Mouse (Mus musculus) lung, embryonic 16.5 days (tissue): ENCODE data around the gene Sec16b. TPM values are rescaled to one million over a fixed set of nuclear protein-coding genes. Genes with fewer than 3 reads are reported as not detected.

Source experiments
- ATAC-seq: fragments of 200-750 bp; cut with Nextera tagmentation; 2 replicates; pipeline ENCODE4 v1.8.0; 2017; ENCODE audit warnings: low read depth, mild to moderate bottlenecking, moderate library complexity
- H3K27ac ChIP-seq: fragments of 300-500 bp; sonication (generic); 2 replicates; pipeline ENCODE4 v1.5.1; 2014; ENCODE audit warnings: mild to moderate bottlenecking, control low read depth, low read length
- H3K27me3 ChIP-seq: fragments of 300-500 bp; sonication (generic); 2 replicates; pipeline ENCODE4 v1.6.1; 2014; ENCODE audit warnings: low read depth, low read length, mixed read lengths; ENCODE audit not compliant: control insufficient read depth, insufficient read depth
- H3K36me3 ChIP-seq: fragments of 300-500 bp; sonication (generic); 2 replicates; pipeline ENCODE4 v1.6.1; 2014; ENCODE audit warnings: low read length; ENCODE audit not compliant: control insufficient read depth, insufficient read depth
- H3K4me1 ChIP-seq: fragments of 300-500 bp; sonication (generic); replicated peaks from 2 replicates; pipeline ENCODE4 v1.6.1; 2014; ENCODE audit warnings: low read length, mixed read lengths; ENCODE audit not compliant: control insufficient read depth, insufficient read depth
- H3K4me2 ChIP-seq: fragments of 300-500 bp; sonication (generic); 2 replicates; pipeline ENCODE4 v1.6.1; 2014; ENCODE audit warnings: low read depth, low read length, control low read depth
- H3K4me3 ChIP-seq: fragments of 300-500 bp; sonication (generic); 2 replicates; pipeline ENCODE4 v1.5.1; 2014; ENCODE audit warnings: mild to moderate bottlenecking, low read length, control low read depth
- H3K9ac ChIP-seq: fragments of 300-500 bp; sonication (generic); 2 replicates; pipeline ENCODE4 v1.6.1; 2014; ENCODE audit warnings: low read length, control low read depth
- H3K9me3 ChIP-seq: fragments of 300-500 bp; sonication (generic); 2 replicates; pipeline ENCODE4 v1.6.1; 2016; ENCODE audit warnings: low read length; ENCODE audit not compliant: control insufficient read depth
- WGBS: fragments of 180-500 bp; shearing (Covaris S2); extraction: QIAGEN DNeasy Blood & Tissue Kit; methylation state at CpG from one replicate; pipeline ENCODE4 v1.1.7; 2014; 5-methylcytosine and 5-hydroxymethylcytosine counted together
- polyA plus RNA-seq: library from polyadenylated mRNA; unstranded; fragments of >200 nt; fragmentation: Nextera tagmentation; extraction: Ambion mirVana; gene quantifications from 2 replicates; pipeline ENCODE4 v1.2.1, GENCODE M21; 2015

Gene Sec16b
- polyA plus RNA-seq, 1 experiment from 2014 or later, result 3.0 TPM

DNA sequence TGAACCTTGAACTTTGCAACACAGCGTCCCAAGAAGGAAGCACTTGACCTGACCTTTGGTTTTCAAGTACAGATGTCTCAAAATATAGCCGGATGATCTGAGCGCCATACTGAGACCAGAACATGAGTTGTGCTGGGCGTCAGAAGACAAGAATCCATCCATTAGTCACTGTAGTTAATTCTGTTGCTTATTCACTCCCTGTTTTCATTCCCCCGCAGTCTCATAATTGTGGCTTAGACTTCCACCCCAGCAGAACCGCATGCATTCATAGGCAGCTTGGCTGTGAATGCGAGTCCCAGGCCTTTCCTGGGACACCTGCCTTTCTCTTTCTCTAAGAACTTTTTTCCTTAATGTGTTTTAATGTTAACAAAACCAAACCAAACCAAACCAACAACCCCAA, 33.8 kb upstream of the Sec16b start:
- Histone ChIP-seq H3K27ac (no peak overlapping the region), H3K9ac (no peak overlapping the region), H3K36me3 (no peaks in the 10 kb centered on the region), H3K4me2 (no peak overlapping the region), H3K4me1 (no peaks in the 10 kb centered on the region), H3K4me3 (no peak overlapping the region), H3K27me3 (no peaks in the 10 kb centered on the region), H3K9me3 (no peaks in the 10 kb centered on the region)
- ATAC-seq, result no peak
- 81% methylated on average over 7 of the region's 7 CpGs for WGBS

DNA sequence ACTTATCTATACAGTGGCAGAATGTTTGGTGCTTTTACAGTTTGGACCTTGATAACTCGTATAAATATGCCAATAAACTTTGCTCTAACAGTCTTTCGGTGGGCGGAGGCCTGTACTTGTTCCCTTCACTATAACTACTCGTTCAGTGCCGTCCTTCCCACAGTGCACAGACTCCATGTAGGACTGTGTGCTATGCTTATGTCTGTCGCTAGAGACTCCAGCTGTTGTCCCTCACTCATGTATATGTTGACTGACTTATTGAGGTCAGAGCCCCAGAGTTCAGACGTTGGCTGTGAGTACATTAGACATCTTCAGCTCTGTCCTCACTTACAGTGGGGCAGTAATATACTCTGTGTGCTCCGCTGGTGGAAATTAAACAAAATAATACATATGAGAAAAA, 31.7 kb upstream of the Sec16b start:
- peak; percentile 51 for ATAC-seq
- Histone ChIP-seq H3K36me3 (no peaks in the 10 kb centered on the region), H3K4me1 (no peaks in the 10 kb centered on the region), H3K27me3 (no peaks in the 10 kb centered on the region), H3K4me3 (no peak overlapping the region), H3K4me2 (no peak overlapping the region), H3K9me3 (no peaks in the 10 kb centered on the region), H3K27ac (no peak overlapping the region), H3K9ac (no peak overlapping the region)
- WGBS, result 52% methylated on average over 8 of the region's 8 CpGs

DNA sequence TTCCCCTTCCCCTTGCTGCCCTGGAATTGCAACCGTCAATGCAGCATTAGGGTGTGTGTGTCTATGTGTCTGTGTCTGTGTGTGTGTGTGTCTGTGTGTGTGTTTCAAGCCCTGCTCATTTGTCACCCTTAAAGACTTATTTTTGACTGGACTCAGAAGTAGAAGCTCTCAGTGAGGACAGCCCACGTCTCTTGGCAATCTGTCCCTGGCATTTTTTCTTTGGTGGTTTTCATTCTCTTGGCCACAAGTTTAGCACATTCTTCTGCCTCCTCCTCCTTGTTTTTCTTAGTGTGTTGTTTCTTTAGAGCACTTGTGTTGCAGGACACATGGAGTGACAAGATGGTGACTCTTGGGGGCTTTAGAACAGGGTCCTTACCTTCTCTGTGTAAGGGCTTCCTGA, 30.3 kb upstream of the Sec16b start:
- H3K9ac ChIP-seq, result no peak overlapping the region
- H3K9me3 ChIP-seq, result no peaks in the 10 kb centered on the region
- no peaks in the 10 kb centered on the region for H3K4me1 ChIP-seq
- 74% methylated on average over 2 of the region's 2 CpGs for WGBS
- H3K36me3 ChIP-seq, result no peaks in the 10 kb centered on the region
- no peak overlapping the region for H3K4me3 ChIP-seq
- no peak overlapping the region for H3K4me2 ChIP-seq
- no peak overlapping the region for H3K27ac ChIP-seq
- H3K27me3 ChIP-seq, result no peaks in the 10 kb centered on the region
- ATAC-seq, result no peak

DNA sequence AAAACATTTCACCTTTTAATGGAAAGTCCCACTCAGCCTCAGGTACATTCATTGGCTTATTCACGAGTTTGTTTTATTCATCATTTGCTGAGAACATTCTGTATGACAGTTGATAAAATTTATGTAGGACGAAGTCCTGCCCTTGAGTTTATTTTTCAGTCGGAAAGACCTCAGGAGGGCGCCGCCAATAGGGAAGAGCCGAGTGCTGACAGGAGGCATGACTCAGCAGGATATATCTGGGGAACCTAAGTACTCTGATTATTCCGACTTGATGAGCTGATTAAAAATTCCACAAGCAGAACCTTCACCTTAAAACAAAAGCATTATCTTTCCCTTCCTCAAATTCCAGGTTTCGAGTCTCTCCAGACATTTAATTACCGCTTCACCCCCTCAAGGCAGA, 26.4 kb upstream of the Sec16b start:
- Histone ChIP-seq H3K36me3 (no peaks in the 10 kb centered on the region), H3K27me3 (no peaks in the 10 kb centered on the region), H3K27ac (no peak overlapping the region), H3K4me1 (no peaks in the 10 kb centered on the region), H3K4me2 (no peak overlapping the region), H3K4me3 (no peak overlapping the region), H3K9me3 (no peaks in the 10 kb centered on the region), H3K9ac (no peak overlapping the region)
- 26% methylated on average over 9 of the region's 9 CpGs for WGBS
- ATAC-seq, result no peak

DNA sequence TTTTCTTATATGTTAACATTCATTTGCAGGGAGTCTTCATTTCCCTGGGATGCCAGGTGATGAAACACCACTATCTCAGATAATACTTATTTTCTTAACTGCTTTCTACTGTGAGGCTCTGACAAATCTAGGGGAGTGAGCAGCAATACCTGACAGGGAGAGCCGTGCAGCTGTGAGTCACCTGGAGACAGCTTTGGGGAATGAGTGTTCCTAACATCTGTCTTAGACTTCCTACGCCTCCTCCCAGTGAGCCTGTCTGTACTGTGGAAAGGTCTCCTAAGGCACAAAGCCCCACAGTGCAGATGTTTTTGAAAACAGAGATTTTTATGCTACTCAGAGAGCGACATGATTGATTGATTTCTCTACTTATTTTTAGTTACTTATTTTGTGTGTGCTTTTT, 25.6 kb upstream of the Sec16b start:
- Histone ChIP-seq H3K36me3 (no peaks in the 10 kb centered on the region), H3K4me2 (no peak overlapping the region), H3K4me3 (no peak overlapping the region), H3K27ac (no peak overlapping the region), H3K4me1 (no peaks in the 10 kb centered on the region), H3K27me3 (no peaks in the 10 kb centered on the region), H3K9ac (no peak overlapping the region), H3K9me3 (no peaks in the 10 kb centered on the region)
- 48% methylated on average over 3 of the region's 3 CpGs for WGBS
- no peak for ATAC-seq

DNA sequence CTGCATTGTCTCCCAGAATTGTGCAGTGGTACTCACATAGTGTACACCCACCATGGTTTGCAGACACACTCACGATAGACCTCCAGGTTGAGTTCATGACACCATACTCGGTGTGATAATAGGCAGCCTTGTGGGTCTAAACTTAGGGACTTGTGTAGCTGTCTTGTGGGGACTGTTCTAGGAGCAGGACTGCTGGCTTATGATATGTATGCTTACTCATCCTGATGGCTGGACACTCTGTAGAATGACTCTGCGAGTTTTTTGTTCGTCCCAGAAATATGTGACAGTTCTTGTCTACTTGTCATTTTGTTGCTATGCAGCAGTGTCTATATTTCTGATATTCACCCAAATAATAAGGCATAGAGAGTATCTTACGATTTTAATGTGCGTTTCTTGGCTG, 24.9 kb upstream of the Sec16b start:
- no peaks in the 10 kb centered on the region for H3K27me3 ChIP-seq
- no peaks in the 10 kb centered on the region for H3K9me3 ChIP-seq
- ATAC-seq, result no peak
- H3K4me1 ChIP-seq, result no peaks in the 10 kb centered on the region
- H3K36me3 ChIP-seq, result no peaks in the 10 kb centered on the region
- H3K27ac ChIP-seq, result no peak overlapping the region
- H3K9ac ChIP-seq, result no peak overlapping the region
- no peak overlapping the region for H3K4me2 ChIP-seq
- no peak overlapping the region for H3K4me3 ChIP-seq
- WGBS, result 84% methylated on average over 6 of the region's 6 CpGs

DNA sequence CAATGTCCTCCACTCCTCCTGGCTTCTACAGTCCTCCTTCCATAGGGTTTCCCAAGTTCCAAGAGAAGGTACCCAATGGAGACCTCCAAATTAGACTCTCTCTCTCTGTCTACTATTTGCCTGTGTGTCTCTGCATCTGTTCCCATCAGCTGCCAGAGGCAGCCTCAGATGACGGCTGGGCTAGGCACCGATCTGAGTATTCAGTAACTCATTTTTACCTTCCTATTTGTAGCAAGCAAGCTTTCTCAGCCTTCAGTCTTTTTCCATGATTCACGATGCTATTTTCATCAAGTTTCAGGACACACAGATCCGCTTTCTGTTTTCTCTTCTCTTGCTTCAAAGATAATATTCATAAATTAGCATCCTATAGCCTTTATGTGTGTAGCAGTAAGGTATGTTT, 22.4 kb upstream of the Sec16b start:
- Histone ChIP-seq H3K4me1 (no peaks in the 10 kb centered on the region), H3K9ac (no peak overlapping the region), H3K27me3 (no peaks in the 10 kb centered on the region), H3K36me3 (no peaks in the 10 kb centered on the region), H3K9me3 (no peaks in the 10 kb centered on the region), H3K4me2 (no peak overlapping the region), H3K4me3 (no peak overlapping the region), H3K27ac (no peak overlapping the region)
- WGBS, result 91% methylated on average over 4 of the region's 4 CpGs
- ATAC-seq, result no peak

DNA sequence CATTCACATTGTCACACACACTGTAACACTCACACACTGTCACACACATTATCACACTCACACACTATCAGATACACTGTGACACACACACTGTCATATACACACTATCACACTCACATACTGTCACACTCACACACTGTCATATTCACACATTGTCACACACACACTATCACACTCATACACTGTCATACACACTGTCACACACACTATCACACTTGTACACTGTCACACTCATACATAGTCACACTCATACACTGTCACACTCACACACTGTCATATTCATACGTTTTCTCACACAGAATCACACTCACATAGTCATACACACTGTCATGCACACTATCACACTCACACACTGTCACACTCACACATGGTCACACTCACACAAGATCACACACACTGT, 5.9 kb upstream of the Sec16b start:
- Histone ChIP-seq H3K36me3 (no peaks in the 10 kb centered on the region), H3K4me3 (no peak overlapping the region), H3K9ac (no peak overlapping the region), H3K9me3 (no peaks in the 10 kb centered on the region), H3K4me2 (no peak overlapping the region), H3K27me3 (no peaks in the 10 kb centered on the region), H3K27ac (no peak overlapping the region), H3K4me1 (no peaks in the 10 kb centered on the region)
- no peak; the same call in 1 of the 2 replicates for ATAC-seq
- 67% methylated on average over 1 of the region's 1 CpGs for WGBS

DNA sequence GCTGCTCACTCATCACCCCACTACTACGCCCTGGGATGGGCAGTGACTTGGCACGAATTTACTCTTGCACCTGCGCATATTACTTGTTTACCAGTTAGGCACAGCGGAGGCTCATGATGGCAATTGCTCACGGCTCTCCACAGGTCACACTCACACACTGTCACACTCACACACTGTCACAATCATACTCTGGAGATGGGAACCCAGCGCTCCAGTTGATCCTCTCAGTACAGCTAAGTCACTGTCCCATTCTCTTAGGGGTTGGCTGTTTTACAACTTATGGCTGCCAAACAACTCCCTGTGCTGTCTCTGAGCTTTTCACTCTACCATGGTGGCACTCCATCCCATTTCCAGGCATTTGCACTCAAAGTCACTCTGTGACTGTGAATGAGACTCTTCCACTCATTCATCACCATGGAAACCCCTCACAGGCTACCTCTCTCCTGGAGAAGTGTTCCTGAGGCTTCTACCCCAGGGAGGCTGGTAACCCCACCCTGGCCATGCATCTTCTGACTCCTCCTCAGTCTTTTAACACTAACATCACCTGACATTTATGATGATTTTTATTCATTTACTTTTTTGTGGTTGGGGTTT, 5.1 kb upstream of the Sec16b start:
- no peak overlapping the region for H3K4me2 ChIP-seq
- H3K4me1 ChIP-seq, result no peaks in the 10 kb centered on the region
- no peak overlapping the region for H3K9ac ChIP-seq
- no peak overlapping the region for H3K4me3 ChIP-seq
- no peak overlapping the region for H3K27ac ChIP-seq
- no peaks in the 10 kb centered on the region for H3K36me3 ChIP-seq
- ATAC-seq, result no peak
- H3K9me3 ChIP-seq, result no peaks in the 10 kb centered on the region
- WGBS, result 87% methylated on average over 6 of the region's 6 CpGs
- no peaks in the 10 kb centered on the region for H3K27me3 ChIP-seq

DNA sequence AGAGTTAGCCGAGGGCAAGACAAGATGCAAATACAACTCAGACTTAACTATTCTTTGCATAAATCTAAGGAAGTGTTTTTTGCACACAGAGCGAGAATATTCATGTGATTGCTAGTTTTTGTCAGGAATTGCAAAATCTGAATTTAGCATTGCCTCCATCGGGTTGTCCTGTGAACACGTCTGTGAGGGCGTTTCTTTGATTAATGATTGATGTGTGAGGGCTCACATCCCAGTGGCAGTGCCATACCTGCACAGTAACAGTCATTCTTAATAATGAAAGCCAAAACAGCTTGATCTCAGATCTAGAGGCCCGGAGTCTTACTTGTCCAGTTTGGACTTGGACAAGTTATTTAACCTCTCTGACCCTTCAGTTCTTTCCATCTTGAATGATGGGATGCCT, 3.5 kb upstream of the Sec16b start:
- Histone ChIP-seq H3K9me3 (no peaks in the 10 kb centered on the region), H3K4me3 (no peak overlapping the region), H3K27me3 (no peaks in the 10 kb centered on the region), H3K36me3 (no peaks in the 10 kb centered on the region), H3K4me1 (0 out of 2 replicates have a peak, but pooled peaks cover 5% of the 10 kb centered on the region), H3K4me2 (no peak overlapping the region), H3K27ac (no peak overlapping the region), H3K9ac (no peak overlapping the region)
- no peak for ATAC-seq
- WGBS, result 71% methylated on average over 6 of the region's 6 CpGs
